In genomic region chr4:12263746-12264145, GRCm38 (mm10) we compare ENCODE assay signal across 18 mouse cellular contexts.
DNase-seq lines count a peak whose midpoint lies in the region; ATAC-seq lines count a peak whose summit lies in the region.
"Had no signal": no experiment of that assay in that cellular context is flagged by ENCODE, and none has a peak within 500 bp of the region (broad histone marks: within the 10 kb centered on the region; RNA-seq: fewer than 3 reads in every experiment).

No protein-coding gene starts in this region.

- no peaks in the 10 kb centered on the region for H3K27me3 ChIP-seq in forebrain, embryonic 12.5 days
- H3K27me3 ChIP-seq in forebrain, embryonic 14.5 days (replicated peaks; ENCODE audit: control insufficient read depth, insufficient read depth, low read length) = no peaks in the 10 kb centered on the region
- H3K27me3 ChIP-seq in hindbrain, embryonic 15.5 days = no peaks in the 10 kb centered on the region
- no peaks in the 10 kb centered on the region for H3K27me3 ChIP-seq in midbrain, embryonic 16.5 days (ENCODE audit: control insufficient read depth, insufficient read depth, low read depth, low read length)
- H3K27me3 ChIP-seq in limb, embryonic 10.5 days (ENCODE audit: low read depth, poor library complexity, severe bottlenecking) = no peaks in the 10 kb centered on the region
- H3K27me3 ChIP-seq: megakaryocyte, embryonic 14.5 days had no signal

- no peak overlapping the region for H3K9ac ChIP-seq in forebrain, embryonic 12.5 days
- H3K9ac ChIP-seq in forebrain, embryonic 14.5 days (ENCODE audit: low read length) = no peak overlapping the region
- no peak overlapping the region for H3K9ac ChIP-seq in hindbrain, embryonic 15.5 days
- no peak overlapping the region for H3K9ac ChIP-seq in midbrain, embryonic 16.5 days (ENCODE audit: low read depth, low read length)

- ATAC-seq in forebrain, embryonic 12.5 days (ENCODE audit: low FRiP score) = peak; percentile 31; the same call in 1 of the 2 replicates
- peak; percentile 52 for ATAC-seq in forebrain, embryonic 14.5 days
- peak; percentile 65; the same call in 1 of the 2 replicates for ATAC-seq in hindbrain, embryonic 15.5 days (ENCODE audit: low FRiP score, low read depth)
- ATAC-seq in midbrain, embryonic 16.5 days = peak; percentile 66; the same call in 1 of the 2 replicates

- no peak for DNase-seq in forebrain, embryonic 14.5 days (ENCODE audit: low spot score)
- no peak for DNase-seq in limb, embryonic 10.5 days (ENCODE audit: low spot score)
- no peak for DNase-seq in kidney, postnatal 10 days
- DNase-seq in ovary, postnatal 14 days (ENCODE audit: low spot score) = no peak
- DNase-seq: adrenal gland, postnatal 10 days; cerebellum, adult 9-11 months; heart, postnatal 10 days; kidney, adult 18-20 months; lung, adult 18-20 months; lung, postnatal 14 days; thymus, postnatal 4 days had no signal

- no peak overlapping the region for H3K4me2 ChIP-seq in forebrain, embryonic 12.5 days
- H3K4me2 ChIP-seq in forebrain, embryonic 14.5 days (ENCODE audit: low read length) = no peak overlapping the region
- peak overlapping the region; percentile 43 for H3K4me2 ChIP-seq in hindbrain, embryonic 15.5 days
- H3K4me2 ChIP-seq in midbrain, embryonic 16.5 days (ENCODE audit: low read length) = no peak overlapping the region
- H3K4me2 ChIP-seq: heart, embryonic 11.5 days had no signal

- H3K27ac ChIP-seq in forebrain, embryonic 12.5 days = peak overlapping the region; percentile 50; the same call in 1 of the 2 replicates
- no peak overlapping the region for H3K27ac ChIP-seq in forebrain, embryonic 14.5 days (ENCODE audit: low read depth, low read length)
- H3K27ac ChIP-seq in hindbrain, embryonic 15.5 days (replicated peaks) = peak overlapping the region; percentile 37
- H3K27ac ChIP-seq in midbrain, embryonic 16.5 days (ENCODE audit: low read length) = no peak overlapping the region
- H3K27ac ChIP-seq in limb, embryonic 10.5 days = no peak overlapping the region
- H3K27ac ChIP-seq: kidney, postnatal 0 days had no signal

- no peak overlapping the region for H3K4me3 ChIP-seq in forebrain, embryonic 12.5 days (replicated peaks)
- H3K4me3 ChIP-seq in forebrain, embryonic 14.5 days (ENCODE audit: low read depth, low read length) = no peak overlapping the region
- no peak overlapping the region for H3K4me3 ChIP-seq in hindbrain, embryonic 15.5 days
- H3K4me3 ChIP-seq in midbrain, embryonic 16.5 days (ENCODE audit: low read depth, low read length) = no peak overlapping the region
- no peak overlapping the region for H3K4me3 ChIP-seq in limb, embryonic 10.5 days
- H3K4me3 ChIP-seq: megakaryocyte, embryonic 14.5 days; myocyte had no signal

- no peaks in the 10 kb centered on the region for H3K36me3 ChIP-seq in forebrain, embryonic 12.5 days (replicated peaks)
- no peaks in the 10 kb centered on the region for H3K36me3 ChIP-seq in forebrain, embryonic 14.5 days (ENCODE audit: control insufficient read depth, insufficient read depth, low read length)
- H3K36me3 ChIP-seq in hindbrain, embryonic 15.5 days = no peaks in the 10 kb centered on the region
- no peaks in the 10 kb centered on the region for H3K36me3 ChIP-seq in midbrain, embryonic 16.5 days (ENCODE audit: control insufficient read depth, insufficient read depth, low read length)
- no peaks in the 10 kb centered on the region for H3K36me3 ChIP-seq in limb, embryonic 10.5 days

- H3K9me3 ChIP-seq in forebrain, embryonic 12.5 days = no peaks in the 10 kb centered on the region
- no peaks in the 10 kb centered on the region for H3K9me3 ChIP-seq in forebrain, embryonic 14.5 days (replicated peaks; ENCODE audit: control insufficient read depth, low read length)
- no peaks in the 10 kb centered on the region for H3K9me3 ChIP-seq in hindbrain, embryonic 15.5 days
- no peaks in the 10 kb centered on the region for H3K9me3 ChIP-seq in midbrain, embryonic 16.5 days (replicated peaks; ENCODE audit: control insufficient read depth, low read length, poor library complexity, severe bottlenecking)
- no peaks in the 10 kb centered on the region for H3K9me3 ChIP-seq in limb, embryonic 10.5 days (replicated peaks)
- H3K9me3 ChIP-seq: megakaryocyte, embryonic 14.5 days had no signal

- no peaks in the 10 kb centered on the region; the same call in 1 of the 2 replicates for H3K4me1 ChIP-seq in forebrain, embryonic 12.5 days
- H3K4me1 ChIP-seq in forebrain, embryonic 14.5 days (ENCODE audit: control insufficient read depth, insufficient read depth, low read length) = 0 out of 2 replicates have a peak, but pooled peaks cover 3% of the 10 kb centered on the region
- peaks cover 5% of the 10 kb centered on the region for H3K4me1 ChIP-seq in hindbrain, embryonic 15.5 days (replicated peaks)
- peaks cover 6% of the 10 kb centered on the region; the same call in 1 of the 2 replicates for H3K4me1 ChIP-seq in midbrain, embryonic 16.5 days (ENCODE audit: control insufficient read depth, insufficient read depth, low read length)
- no peaks in the 10 kb centered on the region for H3K4me1 ChIP-seq in limb, embryonic 10.5 days
- H3K4me1 ChIP-seq: megakaryocyte, embryonic 14.5 days had no signal

Comparison
In these comparisons a context has a peak if more than half of its experiments do, and no peak if none do; other contexts are left out.
1. H3K27ac ChIP-seq: peak in forebrain, embryonic 12.5 days (single experiment) and hindbrain, embryonic 15.5 days (single experiment); none in forebrain, embryonic 14.5 days (single experiment), midbrain, embryonic 16.5 days (single experiment) and limb, embryonic 10.5 days (single experiment).
2. Peak in every context shown above with its lines, with median percentiles within 50 percentile points of each other: ATAC-seq.